Mouse (Mus musculus) gastrocnemius, postnatal 14 days (tissue): ENCODE results near the gene Opn4. TPM values are rescaled to one million over a fixed set of nuclear protein-coding genes. Genes with fewer than 3 reads are reported as not detected.

Source experiments
- DNase-seq: peaks from one replicate; pipeline ENCODE4 v3.0.0; 2021; ENCODE audit warnings: mixed read lengths
- intact Hi-C: fragments of 180-260 bp; cut with DNase I; formaldehyde crosslinking; loops from one replicate; pipeline ENCODE4 v1.15.1; 2025; ENCODE audit warnings: low total_unique reads
- long read RNA-seq, 2 experiments: library from polyadenylated mRNA; stranded (forward); transcript quantifications; one replicate each; pipeline ENCODE4 v2.0.0; 2021
- total RNA-seq, 2 experiments: library from RNA; stranded (reverse); gene quantifications; 2 replicates each; pipeline ENCODE4 v1.2.3; 2021

Opn4 gene
- not detected for total RNA-seq
- long read RNA-seq, experiment 1, partial matches to known transcripts, result 0 of 1 reads
- long read RNA-seq, experiment 1, other reads (novel, unspliced or antisense), result 1 of 1 reads
- long read RNA-seq, experiment 2, result 0 reads

- no peak for DNase-seq
- intact Hi-C loops, result loop anchor here (5.0 kb wide), 1 partner anchor 482 kb away; no protein-coding TSS in a partner anchor
Observed at GRCm38 (mm10) chr14:34599941-34600340, at the start of gene Opn4. Gene Opn4, minus strand, starts transcription at chr14:34600142.

GRCm38 (mm10) chr14:34647870-34648475 lies 48.0 kb upstream of the Opn4 start:
- DNase-seq, result no peak
- intact Hi-C loops, result no loop called here

GRCm38 (mm10) chr14:34644140-34644539 lies 44.2 kb upstream of the Opn4 start:
- intact Hi-C loops, result no loop called here
- DNase-seq, result no peak

GRCm38 (mm10) chr14:34635721-34636120 lies 35.8 kb upstream of the Opn4 start:
- DNase-seq, result no peak
- intact Hi-C loops, result no loop called here

- DNase-seq, result no peak
- intact Hi-C loops, result no loop called here
Observed at GRCm38 (mm10) chr14:34635192-34635591, 35.2 kb upstream of the Opn4 start.

GRCm38 (mm10) chr14:34632722-34633448 lies 32.9 kb upstream of the Opn4 start:
- DNase-seq, result no peak
- intact Hi-C loops, result no loop called here

GRCm38 (mm10) chr14:34626824-34627223 lies 26.9 kb upstream of the Opn4 start:
- no peak for DNase-seq
- intact Hi-C loops, result no loop called here

GRCm38 (mm10) chr14:34623531-34624210 lies 23.7 kb upstream of the Opn4 start:
- DNase-seq, result no peak
- intact Hi-C loops, result no loop called here

GRCm38 (mm10) chr14:34623074-34623473 lies 23.1 kb upstream of the Opn4 start:
- no peak for DNase-seq
- intact Hi-C loops, result no loop called here

GRCm38 (mm10) chr14:34620611-34621376 lies 20.9 kb upstream of the Opn4 start:
- intact Hi-C loops, result no loop called here
- peak; percentile 29 for DNase-seq

- intact Hi-C loops, result loop anchor here (2.0 kb wide), 1 partner anchor 156 kb away; no protein-coding TSS in a partner anchor
Observed at GRCm38 (mm10) chr14:34618808-34619207, 18.9 kb upstream of the Opn4 start.

GRCm38 (mm10) chr14:34616821-34617220 lies 16.9 kb upstream of the Opn4 start:
- intact Hi-C loops, result no loop called here
- DNase-seq, result peak; percentile 77

More at GRCm38 (mm10) chr14:34618808-34619207, 18.9 kb upstream of the Opn4 start:
- no peak for DNase-seq

GRCm38 (mm10) chr14:34615625-34616024 lies 15.7 kb upstream of the Opn4 start:
- DNase-seq, result no peak
- intact Hi-C loops, result no loop called here

- DNase-seq, result no peak
- intact Hi-C loops, result no loop called here
Observed at GRCm38 (mm10) chr14:34615082-34615481, 15.1 kb upstream of the Opn4 start.

- no peak for DNase-seq
- intact Hi-C loops, result no loop called here
Observed at GRCm38 (mm10) chr14:34614551-34614950, 14.6 kb upstream of the Opn4 start.

GRCm38 (mm10) chr14:34613523-34613922 lies 13.6 kb upstream of the Opn4 start:
- intact Hi-C loops, result no loop called here
- no peak for DNase-seq

- intact Hi-C loops, result no loop called here
- no peak for DNase-seq
Observed at GRCm38 (mm10) chr14:34612222-34612621, 12.3 kb upstream of the Opn4 start.

GRCm38 (mm10) chr14:34611591-34611990 lies 11.6 kb upstream of the Opn4 start:
- intact Hi-C loops, result no loop called here
- DNase-seq, result no peak

- no peak for DNase-seq
- intact Hi-C loops, result loop anchor here (5.0 kb wide), 1 partner anchor 480 kb away; no protein-coding TSS in a partner anchor
Observed at GRCm38 (mm10) chr14:34601910-34602309, 2.0 kb upstream of the Opn4 start.
